Mouse (Mus musculus): ENCODE measurements at regions not wholly inside any gene's neighbourhood (a gene's known extent, or its start where the extent isn't known, plus 50 kb on each side); places are given as distances from the start of the nearest gene placed in this dataset.

DNA sequence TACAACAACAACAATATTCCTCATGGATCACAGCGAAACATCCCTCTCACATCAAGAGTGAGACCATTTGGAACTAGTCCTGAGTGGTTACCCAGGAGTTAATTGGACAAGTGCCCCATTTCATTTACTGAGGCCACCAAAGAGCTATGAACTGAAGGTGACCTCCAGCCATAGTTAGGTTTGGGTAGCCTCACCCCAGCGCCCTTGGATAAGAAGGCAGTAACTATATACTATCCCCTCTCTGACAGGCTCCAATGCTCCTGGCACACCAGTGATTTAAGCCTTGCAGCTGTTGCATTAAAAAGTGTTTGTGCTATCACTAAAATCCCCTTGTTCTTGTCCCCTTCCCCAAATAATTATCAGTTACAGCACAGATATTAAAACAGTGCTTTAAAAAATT is 836.8 kb downstream of the Poteg start:
- no peak for TF ChIP-seq POLR2A (IDR thresholded peaks at IDR 0.05; ENCODE audit: insufficient read length, low read depth)
- TF ChIP-seq USF1 (IDR thresholded peaks at IDR 0.05; ENCODE audit: low read depth): no peak
- TF ChIP-seq POLR2AphosphoS2 (IDR thresholded peaks at IDR 0.05; ENCODE audit: insufficient read length, low read depth): no peak
- no peak for TF ChIP-seq MAX (IDR thresholded peaks at IDR 0.05; ENCODE audit: low read depth)
- TF ChIP-seq TCF12 (IDR thresholded peaks at IDR 0.05; ENCODE audit: insufficient read depth, poor library complexity, severe bottlenecking): no peak
- TF ChIP-seq MYOG (IDR thresholded peaks at IDR 0.05; ENCODE audit: control insufficient read depth in 1 of 3, insufficient read depth in 1 of 3, insufficient read length in 2 of 3, low read depth in 2 of 3): no peak
- no peak for TF ChIP-seq CEBPB (IDR thresholded peaks at IDR 0.05; ENCODE audit: insufficient read depth, poor library complexity, severe bottlenecking)
- TF ChIP-seq TCF3 (IDR thresholded peaks at IDR 0.05; ENCODE audit: insufficient read length, low read depth): no peak
- no peak for TF ChIP-seq SRF (IDR thresholded peaks at IDR 0.05; ENCODE audit: control insufficient read depth, insufficient read length, low read depth)
- no peak for TF ChIP-seq MYOD1 (IDR thresholded peaks at IDR 0.05; ENCODE audit: control insufficient read depth in 1 of 3, insufficient read length in 2 of 3, low read depth in 2 of 3)
- TF ChIP-seq E2F4 (IDR thresholded peaks at IDR 0.05; ENCODE audit: insufficient read depth): no peak
- TF ChIP-seq REST (IDR thresholded peaks at IDR 0.05; ENCODE audit: insufficient read depth, insufficient read length): no peak
